Mouse (Mus musculus): ENCODE results near the gene March10. TPM values are rescaled to one million over a fixed set of nuclear protein-coding genes. Genes with fewer than 3 reads are reported as not detected.
A peak's percentile ranks its signal among the peaks of the same experiment; 100 is the strongest.

The March10 gene
- polyA plus RNA-seq, 1 experiment from 2014 or later: not detected

DNA sequence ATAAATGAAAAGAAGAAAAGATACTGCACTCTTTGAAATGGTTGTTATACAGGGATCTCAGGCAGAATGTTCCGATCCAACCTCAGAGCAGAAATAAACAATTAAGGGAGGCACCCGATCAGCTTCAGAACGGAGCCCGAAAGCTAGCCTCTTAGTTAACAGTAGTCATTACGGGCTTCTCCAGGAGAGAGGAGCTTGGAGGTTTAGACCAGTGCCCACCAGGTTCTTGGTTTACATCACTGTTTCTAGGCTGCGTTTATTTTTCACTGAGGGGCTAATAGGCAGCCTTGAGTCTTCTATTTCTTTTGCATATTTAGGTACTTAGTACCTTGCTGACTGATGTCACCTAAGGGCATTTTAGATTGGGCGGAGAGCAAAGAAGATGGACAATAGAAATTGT is 506 bp upstream of the March10 start:
- DNase-seq (ENCODE audit: low spot score) (no peak), ATAC-seq (ENCODE audit: insufficient read depth, low FRiP score, low TSS enrichment) (no peak)
- Histone ChIP-seq H3K9me3 (ENCODE audit: control insufficient read depth, low read length) (no peaks in the 10 kb centered on the region), H3K27me3 (ENCODE audit: control insufficient read depth, insufficient read depth, low read length) (no peaks in the 10 kb centered on the region), H3K4me1 (ENCODE audit: control insufficient read depth, insufficient read depth, low read length) (peaks cover 11% of the 10 kb centered on the region; the same call in 1 of the 2 replicates), H3K4me2 (ENCODE audit: low read depth) (peak overlapping the region; percentile 77), H3K36me3 (ENCODE audit: control insufficient read depth, insufficient read depth, low read length) (no peaks in the 10 kb centered on the region), H3K9ac (ENCODE audit: low read length) (no peak overlapping the region), H3K4me3 (ENCODE audit: low read depth, low read length) (peak overlapping the region; percentile 44), H3K27ac (ENCODE audit: low read depth, low read length) (no peak overlapping the region)
- WGBS: 67% methylated on average over 7 of the region's 7 CpGs

DNA sequence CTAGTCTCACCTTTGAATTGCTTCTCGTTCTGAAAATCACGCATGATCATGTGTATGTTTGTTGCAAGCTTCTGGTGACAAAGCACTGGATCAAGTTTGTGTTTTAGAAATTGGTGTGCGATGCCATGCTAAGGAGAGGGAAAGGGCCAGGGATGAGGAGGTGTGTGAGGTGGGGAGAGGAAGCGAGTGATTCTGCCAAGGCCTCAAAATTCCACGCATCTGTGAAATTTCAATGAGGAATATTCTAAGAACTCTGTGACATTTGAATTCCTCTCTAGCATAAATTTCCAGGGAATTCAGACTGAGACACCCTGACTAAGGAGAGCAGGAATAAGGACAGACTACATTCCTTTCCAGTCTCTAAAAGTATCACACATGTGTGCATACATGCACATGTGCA is 1.4 kb downstream of the March10 start:
- no peak for ATAC-seq (ENCODE audit: insufficient read depth, low FRiP score, low TSS enrichment)
- DNase-seq (ENCODE audit: low spot score): no peak

DNA sequence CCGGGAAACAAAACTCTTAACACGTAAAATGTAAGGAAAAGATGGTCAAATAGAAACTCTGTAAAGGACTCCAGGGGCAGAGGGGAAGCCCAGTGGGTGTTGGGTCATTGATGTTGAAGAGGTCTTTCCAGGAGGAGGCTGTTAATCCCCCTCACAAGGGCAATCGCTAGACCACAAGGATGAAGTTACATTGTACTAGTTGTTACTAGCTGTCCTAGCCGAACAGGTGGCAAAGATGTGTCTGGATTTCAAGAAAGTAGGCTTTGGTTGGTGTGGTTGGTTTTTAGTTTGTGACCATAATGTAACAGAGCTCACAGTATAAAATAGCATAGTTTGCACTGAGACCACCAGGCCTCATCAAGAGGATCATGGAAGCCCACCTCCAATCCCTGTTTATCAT is 3.5 kb downstream of the March10 start:
- H3K36me3 ChIP-seq (ENCODE audit: control insufficient read depth, insufficient read depth, low read length): no peaks in the 10 kb centered on the region
- no peak overlapping the region for H3K4me2 ChIP-seq (ENCODE audit: low read depth)
- no peak overlapping the region for H3K9ac ChIP-seq (ENCODE audit: low read length)
- DNase-seq (ENCODE audit: low spot score) (no peak), ATAC-seq (ENCODE audit: insufficient read depth, low FRiP score, low TSS enrichment) (no peak)
- peaks cover 17% of the 10 kb centered on the region for H3K4me1 ChIP-seq (ENCODE audit: control insufficient read depth, insufficient read depth, low read length)
- H3K27ac ChIP-seq (ENCODE audit: low read depth, low read length): no peak overlapping the region
- no peaks in the 10 kb centered on the region for H3K9me3 ChIP-seq (ENCODE audit: control insufficient read depth, low read length)
- 90% methylated on average over 4 of the region's 4 CpGs for WGBS
- no peaks in the 10 kb centered on the region for H3K27me3 ChIP-seq (ENCODE audit: control insufficient read depth, insufficient read depth, low read length)
- H3K4me3 ChIP-seq (ENCODE audit: low read depth, low read length): no peak overlapping the region

More for the DNA sequence above, 1.4 kb downstream of the March10 start:
- Histone ChIP-seq H3K27ac (ENCODE audit: low read depth, low read length) (no peak overlapping the region), H3K4me2 (ENCODE audit: low read depth) (no peak overlapping the region), H3K36me3 (ENCODE audit: control insufficient read depth, insufficient read depth, low read length) (no peaks in the 10 kb centered on the region), H3K4me1 (ENCODE audit: control insufficient read depth, insufficient read depth, low read length) (peaks cover 17% of the 10 kb centered on the region), H3K9ac (ENCODE audit: low read length) (no peak overlapping the region), H3K27me3 (ENCODE audit: control insufficient read depth, insufficient read depth, low read length) (no peaks in the 10 kb centered on the region), H3K4me3 (ENCODE audit: low read depth, low read length) (no peak overlapping the region), H3K9me3 (ENCODE audit: control insufficient read depth, low read length) (no peaks in the 10 kb centered on the region)
- WGBS: 92% methylated on average over 5 of the region's 5 CpGs

DNA sequence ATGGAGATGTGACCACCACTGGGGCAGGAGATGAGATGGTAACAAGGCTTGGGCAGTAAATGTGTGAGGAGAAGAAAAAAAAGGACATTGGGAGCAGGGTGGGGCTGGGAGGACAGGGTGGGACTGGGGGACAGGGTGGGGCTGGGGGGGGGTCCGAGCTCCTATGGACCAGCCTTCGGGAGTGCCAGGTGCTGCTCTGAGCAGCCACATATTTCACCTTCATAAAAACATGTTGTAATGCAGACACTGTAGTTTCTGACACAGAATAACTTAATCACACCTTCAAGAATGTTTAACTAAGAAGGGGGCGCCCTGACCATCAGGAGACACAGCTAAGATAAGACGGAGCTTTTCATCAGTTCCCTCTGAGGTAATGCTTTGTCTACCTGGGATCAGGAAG is 4.0 kb downstream of the March10 start:
- no peaks in the 10 kb centered on the region for H3K27me3 ChIP-seq (ENCODE audit: control insufficient read depth, insufficient read depth, low read length)
- H3K4me3 ChIP-seq (ENCODE audit: low read depth, low read length): no peak overlapping the region
- H3K9me3 ChIP-seq (ENCODE audit: control insufficient read depth, low read length): no peaks in the 10 kb centered on the region
- H3K4me2 ChIP-seq (ENCODE audit: low read depth): no peak overlapping the region
- no peak for ATAC-seq (ENCODE audit: insufficient read depth, low FRiP score, low TSS enrichment)
- no peak overlapping the region for H3K9ac ChIP-seq (ENCODE audit: low read length)
- DNase-seq (ENCODE audit: low spot score): no peak
- no peaks in the 10 kb centered on the region for H3K36me3 ChIP-seq (ENCODE audit: control insufficient read depth, insufficient read depth, low read length)
- peaks cover 16% of the 10 kb centered on the region for H3K4me1 ChIP-seq (ENCODE audit: control insufficient read depth, insufficient read depth, low read length)
- no peak overlapping the region for H3K27ac ChIP-seq (ENCODE audit: low read depth, low read length)
- 93% methylated on average over 4 of the region's 4 CpGs for WGBS

DNA sequence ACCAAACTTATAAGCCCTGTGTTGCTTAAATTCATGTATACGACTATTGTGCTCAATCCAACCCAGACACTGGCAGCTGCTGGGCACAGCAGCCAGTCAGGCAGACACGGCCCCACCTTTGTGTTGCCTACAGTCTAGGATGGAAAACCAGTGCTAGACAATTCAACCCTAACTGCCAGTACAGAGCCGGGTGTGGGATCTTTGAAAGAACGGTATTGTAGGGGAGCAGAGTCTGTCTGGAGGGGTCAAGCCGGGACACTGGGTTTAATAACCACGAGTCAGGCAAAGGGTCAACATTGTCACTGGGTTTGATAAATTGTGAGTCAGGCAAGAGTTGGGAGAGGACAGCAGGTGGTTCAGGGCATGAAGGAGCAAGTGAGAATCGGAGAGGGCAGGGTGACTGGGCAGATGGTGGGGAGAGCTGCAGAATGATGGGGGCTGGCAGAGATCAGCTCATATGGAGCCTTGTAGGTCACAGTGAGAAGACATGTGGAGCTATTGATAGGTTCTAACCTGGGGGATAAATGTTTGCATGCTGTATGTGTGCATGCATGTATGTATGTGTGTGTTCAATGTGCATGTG is 4.9 kb downstream of the March10 start:
- no peak overlapping the region for H3K4me3 ChIP-seq (ENCODE audit: low read depth, low read length)
- no peak overlapping the region for H3K9ac ChIP-seq (ENCODE audit: low read length)
- H3K27me3 ChIP-seq (ENCODE audit: control insufficient read depth, insufficient read depth, low read length): no peaks in the 10 kb centered on the region
- H3K4me2 ChIP-seq (ENCODE audit: low read depth): no peak overlapping the region
- H3K9me3 ChIP-seq (ENCODE audit: control insufficient read depth, low read length): no peaks in the 10 kb centered on the region
- H3K36me3 ChIP-seq (ENCODE audit: control insufficient read depth, insufficient read depth, low read length): no peaks in the 10 kb centered on the region
- 0 out of 2 replicates have a peak overlapping the region, but pooled peaks have one; percentile 29 for H3K27ac ChIP-seq (ENCODE audit: low read depth, low read length)
- H3K4me1 ChIP-seq (ENCODE audit: control insufficient read depth, insufficient read depth, low read length): peaks cover 9% of the 10 kb centered on the region; the same call in 1 of the 2 replicates
- peak; percentile 50 for ATAC-seq (ENCODE audit: insufficient read depth, low FRiP score, low TSS enrichment)
- 22% methylated on average over 7 of the region's 7 CpGs for WGBS
- DNase-seq (ENCODE audit: low spot score): peak; percentile 34

DNA sequence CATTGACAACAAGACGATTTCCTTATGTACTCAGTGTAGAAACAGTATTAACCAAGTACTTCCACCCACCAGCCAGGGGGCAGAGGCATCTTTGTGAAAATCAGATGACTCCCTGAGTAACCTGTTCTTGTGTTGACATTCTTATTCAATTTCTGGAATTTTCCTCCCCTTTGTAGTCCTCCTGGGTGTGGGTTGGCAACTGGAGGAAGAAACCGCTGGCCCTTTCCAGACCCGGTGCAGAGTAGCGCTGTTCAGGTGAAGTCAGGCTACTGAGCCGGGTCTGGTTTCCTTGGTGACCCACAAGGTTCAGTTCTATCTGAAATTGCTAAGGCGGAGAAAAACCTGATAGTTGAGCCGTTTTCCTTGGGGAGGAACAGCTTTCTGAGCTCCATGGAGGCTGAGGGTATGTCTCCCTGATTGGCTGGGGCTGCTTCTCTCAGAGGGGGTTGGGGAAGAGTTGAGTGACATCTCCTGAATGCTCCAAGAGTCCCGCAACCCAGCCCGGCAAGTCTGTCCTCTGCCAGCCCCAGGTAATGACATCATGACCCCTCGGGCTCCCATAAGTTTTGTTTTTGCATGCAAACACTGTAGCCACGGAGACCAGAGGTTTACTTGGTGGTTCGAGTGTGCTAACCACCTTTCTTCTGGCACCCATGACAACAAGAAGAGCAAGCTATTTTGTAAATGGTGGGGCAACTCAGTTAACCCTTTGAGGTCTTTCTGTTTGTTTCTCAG is 6.8 kb downstream of the March10 start:
- Histone ChIP-seq H3K4me3 (ENCODE audit: low read depth, low read length) (no peak overlapping the region), H3K4me1 (ENCODE audit: control insufficient read depth, insufficient read depth, low read length) (peaks cover 6% of the 10 kb centered on the region; the same call in 1 of the 2 replicates), H3K9ac (ENCODE audit: low read length) (no peak overlapping the region), H3K36me3 (ENCODE audit: control insufficient read depth, insufficient read depth, low read length) (no peaks in the 10 kb centered on the region), H3K9me3 (ENCODE audit: control insufficient read depth, low read length) (no peaks in the 10 kb centered on the region), H3K27me3 (ENCODE audit: control insufficient read depth, insufficient read depth, low read length) (no peaks in the 10 kb centered on the region), H3K4me2 (ENCODE audit: low read depth) (no peak overlapping the region), H3K27ac (ENCODE audit: low read depth, low read length) (no peak overlapping the region)
- ATAC-seq (ENCODE audit: insufficient read depth, low FRiP score, low TSS enrichment) (no peak), DNase-seq (ENCODE audit: low spot score) (no peak)
- 80% methylated on average over 12 of the region's 12 CpGs for WGBS

DNA sequence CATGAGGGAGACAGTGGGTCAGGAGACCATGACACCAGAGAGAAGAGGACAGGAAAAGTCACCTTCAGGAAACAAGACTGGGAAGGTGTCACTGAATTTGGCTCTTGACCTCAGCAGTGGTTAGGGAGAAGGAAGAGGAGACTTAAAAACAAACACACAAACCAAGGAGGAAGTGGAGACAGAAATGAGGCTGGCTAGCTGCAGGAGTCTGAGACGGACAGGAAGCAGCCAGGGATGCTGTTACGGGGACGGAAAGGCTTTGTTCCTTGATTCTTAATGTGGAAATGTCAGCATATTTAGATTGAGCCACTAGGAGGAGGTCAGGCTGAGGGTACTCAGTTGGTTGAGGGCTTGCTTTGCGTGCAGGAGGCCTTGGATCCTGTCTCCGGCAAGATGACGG is 8.9 kb downstream of the March10 start:
- ATAC-seq (ENCODE audit: insufficient read depth, low FRiP score, low TSS enrichment) (no peak), DNase-seq (ENCODE audit: low spot score) (no peak)
- Histone ChIP-seq H3K36me3 (ENCODE audit: control insufficient read depth, insufficient read depth, low read length) (no peaks in the 10 kb centered on the region), H3K9me3 (ENCODE audit: control insufficient read depth, low read length) (no peaks in the 10 kb centered on the region), H3K9ac (ENCODE audit: low read length) (no peak overlapping the region), H3K27ac (ENCODE audit: low read depth, low read length) (no peak overlapping the region), H3K4me1 (ENCODE audit: control insufficient read depth, insufficient read depth, low read length) (peaks cover 6% of the 10 kb centered on the region; the same call in 1 of the 2 replicates), H3K4me2 (ENCODE audit: low read depth) (no peak overlapping the region), H3K27me3 (ENCODE audit: control insufficient read depth, insufficient read depth, low read length) (no peaks in the 10 kb centered on the region), H3K4me3 (ENCODE audit: low read depth, low read length) (no peak overlapping the region)
- WGBS: 85% methylated on average over 6 of the region's 6 CpGs

DNA sequence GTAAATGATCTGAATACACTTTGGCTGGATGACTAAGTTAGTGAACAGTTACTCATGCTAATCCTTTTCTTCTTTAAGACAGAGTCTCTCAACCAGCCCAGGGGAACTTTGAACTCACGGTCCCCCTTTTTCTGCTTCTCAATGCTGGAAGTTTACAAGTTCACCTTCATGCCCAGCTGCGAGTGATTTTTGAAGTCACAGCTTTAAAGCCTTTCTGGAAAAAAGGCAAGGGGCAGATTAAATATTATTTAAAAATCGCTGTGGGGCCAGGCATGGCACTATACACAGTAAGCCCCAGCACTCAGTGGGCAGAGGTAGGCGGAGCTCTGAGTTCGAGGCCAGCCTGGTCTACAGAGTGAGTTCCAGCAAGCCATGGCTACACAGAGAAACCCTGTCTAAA is 10.3 kb downstream of the March10 start:
- Histone ChIP-seq H3K4me2 (ENCODE audit: low read depth) (no peak overlapping the region), H3K27me3 (ENCODE audit: control insufficient read depth, insufficient read depth, low read length) (no peaks in the 10 kb centered on the region), H3K9ac (ENCODE audit: low read length) (no peak overlapping the region), H3K36me3 (ENCODE audit: control insufficient read depth, insufficient read depth, low read length) (no peaks in the 10 kb centered on the region), H3K4me3 (ENCODE audit: low read depth, low read length) (no peak overlapping the region), H3K9me3 (ENCODE audit: control insufficient read depth, low read length) (no peaks in the 10 kb centered on the region), H3K27ac (ENCODE audit: low read depth, low read length) (no peak overlapping the region), H3K4me1 (ENCODE audit: control insufficient read depth, insufficient read depth, low read length) (0 out of 2 replicates have a peak, but pooled peaks cover under 1% of the 10 kb centered on the region)
- WGBS: 86% methylated on average over 5 of the region's 5 CpGs
- ATAC-seq (ENCODE audit: insufficient read depth, low FRiP score, low TSS enrichment) (no peak), DNase-seq (ENCODE audit: low spot score) (no peak)

DNA sequence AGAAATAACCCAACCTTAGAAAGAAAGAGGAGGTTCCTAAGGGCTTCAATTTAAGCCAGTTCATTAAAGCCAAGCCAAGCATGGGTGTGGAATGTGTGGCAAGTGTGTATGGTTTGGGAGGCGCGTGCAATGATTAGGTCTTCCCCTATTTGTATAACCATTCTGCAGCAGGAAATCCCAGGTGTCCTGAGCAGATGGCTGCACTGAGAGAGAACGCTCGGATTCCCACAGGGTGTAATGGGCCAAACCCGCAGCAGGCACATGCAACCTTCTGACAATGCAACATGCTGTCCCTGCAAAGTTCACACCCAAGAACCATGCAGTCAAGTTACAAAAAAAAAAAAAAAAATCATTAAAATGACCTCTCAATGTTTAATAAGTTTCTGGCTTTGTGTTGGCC is 10.8 kb downstream of the March10 start:
- Histone ChIP-seq H3K4me1 (ENCODE audit: control insufficient read depth, insufficient read depth, low read length) (no peaks in the 10 kb centered on the region), H3K36me3 (ENCODE audit: control insufficient read depth, insufficient read depth, low read length) (no peaks in the 10 kb centered on the region), H3K27ac (ENCODE audit: low read depth, low read length) (no peak overlapping the region), H3K4me3 (ENCODE audit: low read depth, low read length) (no peak overlapping the region), H3K27me3 (ENCODE audit: control insufficient read depth, insufficient read depth, low read length) (no peaks in the 10 kb centered on the region), H3K9ac (ENCODE audit: low read length) (no peak overlapping the region), H3K4me2 (ENCODE audit: low read depth) (no peak overlapping the region), H3K9me3 (ENCODE audit: control insufficient read depth, low read length) (no peaks in the 10 kb centered on the region)
- 69% methylated on average over 5 of the region's 5 CpGs for WGBS
- ATAC-seq (ENCODE audit: insufficient read depth, low FRiP score, low TSS enrichment) (no peak), DNase-seq (ENCODE audit: low spot score) (no peak)

Measured in neural tube, embryonic 11.5 days (tissue).